Mouse (Mus musculus) retina, postnatal 7 days (tissue): ENCODE measurements around the gene Olfr981.
"Not testable (repeated sequence)": the region's sequence is repeated elsewhere in the genome, so short reads cannot be mapped to it uniquely, and the experiment has no call there.

Experiments
- DNase-seq: peaks from one replicate; pipeline ENCODE4 v3.0.0-alpha.2; 2012; ENCODE audit warnings: low read depth, low spot score

Gene Olfr981

GRCm38 (mm10) chr9:40021164-40021563 is at the start of gene Olfr981:
Olfr981 (plus strand) TSS chr9:40021464.
- DNase-seq, result no peak

GRCm38 (mm10) chr9:39976581-39977145 is 44.6 kb upstream of the Olfr981 start:
- DNase-seq, result not testable (repeated sequence)

- DNase-seq, result no peak
Observed at GRCm38 (mm10) chr9:39991813-39992212, 29.5 kb upstream of the Olfr981 start, which contains the start of gene Olfr978. Olfr978 (plus strand) TSS chr9:39992113.

- DNase-seq, result no peak
Observed at GRCm38 (mm10) chr9:40003365-40003764, 17.9 kb upstream of the Olfr981 start, which contains the start of gene Olfr979. Olfr979 (minus strand) TSS chr9:40003465.

GRCm38 (mm10) chr9:40009482-40009881 is 11.8 kb upstream of the Olfr981 start, which contains the start of gene Olfr980:
Olfr980 (minus strand) TSS chr9:40009582.
- DNase-seq, result no peak

GRCm38 (mm10) chr9:40050138-40050537 is 28.9 kb downstream of the Olfr981 start:
- DNase-seq, result no peak

- DNase-seq, result no peak
Observed at GRCm38 (mm10) chr9:40073529-40073928, 52.3 kb downstream of the Olfr981 start, which contains the start of gene Olfr982. Olfr982 (plus strand) TSS chr9:40073829.
